Mouse (Mus musculus): ENCODE measurements around the gene Tmem132b.

GRCm38 (mm10) chr5:125483712-125484611, 47.6 kb upstream of the Tmem132b start:
- no peak for TF ChIP-seq CTCF (IDR thresholded peaks at IDR 0.05; ENCODE audit: control insufficient read depth, insufficient read depth, insufficient read length)
- TF ChIP-seq MAX (IDR thresholded peaks at IDR 0.05), result no peak
- TF ChIP-seq USF1 (IDR thresholded peaks at IDR 0.05; ENCODE audit: low read depth), result no peak
- TF ChIP-seq MYOG (IDR thresholded peaks at IDR 0.05; ENCODE audit: control insufficient read depth, extremely low read depth, insufficient read length), result no peak
- TF ChIP-seq CEBPB (IDR thresholded peaks at IDR 0.05; ENCODE audit: low read depth), result no peak
- TF ChIP-seq MYOD1 (IDR thresholded peaks at IDR 0.05; ENCODE audit: control insufficient read depth, insufficient read length, low read depth), result no peak
- TF ChIP-seq FOSL1 (IDR thresholded peaks at IDR 0.05; ENCODE audit: insufficient read depth, low read length, poor library complexity, severe bottlenecking), result no peak
